Mouse (Mus musculus) heart, embryonic 16.5 days (tissue): ENCODE measurements around the gene Gpr89. TPM values are rescaled to one million over a fixed set of nuclear protein-coding genes. Genes with fewer than 3 reads are reported as not detected.

Source experiments
- ATAC-seq: fragments of 200-750 bp; cut with Nextera tagmentation; replicated peaks from 2 replicates; pipeline ENCODE4 v1.8.0; 2017; ENCODE audit warnings: moderate number of reproducible peaks; ENCODE audit not compliant: insufficient read depth, low FRiP score; ENCODE audit errors: extremely low read depth
- H3K27ac ChIP-seq: fragments of 300-500 bp; sonication (generic); 2 replicates; pipeline ENCODE4 v1.5.1; 2014; ENCODE audit warnings: mild to moderate bottlenecking, low read length, control low read depth, moderate library complexity
- H3K27me3 ChIP-seq: fragments of 300-500 bp; sonication (generic); 2 replicates; pipeline ENCODE4 v1.6.1; 2014; ENCODE audit warnings: low read length, mixed read lengths; ENCODE audit not compliant: control insufficient read depth, insufficient read depth
- H3K36me3 ChIP-seq: fragments of 300-500 bp; sonication (generic); 2 replicates; pipeline ENCODE4 v1.6.1; 2014; ENCODE audit not compliant: control insufficient read depth, insufficient read depth
- H3K4me1 ChIP-seq: fragments of 300-500 bp; sonication (generic); 2 replicates; pipeline ENCODE4 v1.6.1; 2014; ENCODE audit warnings: low read length, mixed read lengths; ENCODE audit not compliant: control insufficient read depth, insufficient read depth
- H3K4me2 ChIP-seq: fragments of 300-500 bp; sonication (generic); 2 replicates; pipeline ENCODE4 v1.6.1; 2014; ENCODE audit warnings: low read depth, mild to moderate bottlenecking, control low read depth, low read length
- H3K4me3 ChIP-seq: fragments of 300-500 bp; sonication (generic); 2 replicates; pipeline ENCODE4 v1.5.1; 2014; ENCODE audit warnings: mild to moderate bottlenecking, control low read depth, low read length
- H3K9ac ChIP-seq: fragments of 300-500 bp; sonication (generic); 2 replicates; pipeline ENCODE4 v1.6.1; 2014; ENCODE audit warnings: low read length, control low read depth
- H3K9me3 ChIP-seq: fragments of 300-500 bp; sonication (generic); replicated peaks from 2 replicates; pipeline ENCODE4 v1.6.1; 2016; ENCODE audit warnings: low read length; ENCODE audit not compliant: control insufficient read depth
- WGBS: fragments of 180-500 bp; shearing (Covaris S2); extraction: QIAGEN DNeasy Blood & Tissue Kit; methylation state at CpG from one replicate; pipeline ENCODE4 v1.1.7; 2014; 5-methylcytosine and 5-hydroxymethylcytosine counted together
- polyA plus RNA-seq: library from polyadenylated mRNA; unstranded; fragments of >200 nt; fragmentation: Nextera tagmentation; extraction: Ambion mirVana; gene quantifications from 2 replicates; pipeline ENCODE4 v1.2.1, GENCODE M21; 2015

The Gpr89 gene
- polyA plus RNA-seq, 1 experiment from 2014 or later: 28.4 TPM

- Histone ChIP-seq H3K36me3 (no peaks in the 10 kb centered on the region), H3K4me1 (no peaks in the 10 kb centered on the region), H3K4me2 (no peak overlapping the region), H3K9ac (no peak overlapping the region), H3K27ac (no peak overlapping the region), H3K27me3 (no peaks in the 10 kb centered on the region), H3K9me3 (no peaks in the 10 kb centered on the region), H3K4me3 (no peak overlapping the region)
- ATAC-seq: no peak
- WGBS: 73% methylated on average over 7 of the region's 7 CpGs
Measured at GRCm38 (mm10) chr3:96838996-96839645, 66.0 kb downstream of the Gpr89 start.

GRCm38 (mm10) chr3:96836414-96836813, 68.7 kb downstream of the Gpr89 start:
- no peak overlapping the region for H3K4me2 ChIP-seq
- WGBS: 31% methylated on average over 2 of the region's 2 CpGs
- no peak for ATAC-seq

GRCm38 (mm10) chr3:96834587-96835348, 70.4 kb downstream of the Gpr89 start:
- Histone ChIP-seq H3K36me3 (no peaks in the 10 kb centered on the region), H3K4me2 (no peak overlapping the region), H3K4me3 (no peak overlapping the region), H3K9ac (no peak overlapping the region), H3K9me3 (no peaks in the 10 kb centered on the region), H3K4me1 (no peaks in the 10 kb centered on the region), H3K27ac (no peak overlapping the region), H3K27me3 (0 out of 2 replicates have a peak, but pooled peaks cover 3% of the 10 kb centered on the region)
- 68% methylated on average over 7 of the region's 7 CpGs for WGBS
- ATAC-seq: no peak

More at GRCm38 (mm10) chr3:96836414-96836813, 68.7 kb downstream of the Gpr89 start:
- H3K4me1 ChIP-seq: no peaks in the 10 kb centered on the region
- no peaks in the 10 kb centered on the region for H3K36me3 ChIP-seq
- H3K4me3 ChIP-seq: no peak overlapping the region
- H3K27me3 ChIP-seq: 0 out of 2 replicates have a peak, but pooled peaks cover 1% of the 10 kb centered on the region
- no peaks in the 10 kb centered on the region for H3K9me3 ChIP-seq
- H3K9ac ChIP-seq: no peak overlapping the region
- H3K27ac ChIP-seq: no peak overlapping the region

GRCm38 (mm10) chr3:96832930-96833329, 72.2 kb downstream of the Gpr89 start:
- WGBS: 46% methylated on average over 5 of the region's 5 CpGs
- H3K9ac ChIP-seq: no peak overlapping the region
- no peak for ATAC-seq
- H3K27me3 ChIP-seq: 0 out of 2 replicates have a peak, but pooled peaks cover 3% of the 10 kb centered on the region
- H3K27ac ChIP-seq: no peak overlapping the region
- H3K4me3 ChIP-seq: no peak overlapping the region
- no peaks in the 10 kb centered on the region for H3K4me1 ChIP-seq
- no peaks in the 10 kb centered on the region for H3K9me3 ChIP-seq
- no peak overlapping the region for H3K4me2 ChIP-seq
- H3K36me3 ChIP-seq: no peaks in the 10 kb centered on the region

GRCm38 (mm10) chr3:96829856-96830255, 75.3 kb downstream of the Gpr89 start:
- WGBS: 82% methylated on average over 10 of the region's 10 CpGs
- no peak overlapping the region for H3K4me2 ChIP-seq
- no peak for ATAC-seq
- no peak overlapping the region for H3K27ac ChIP-seq
- H3K9ac ChIP-seq: no peak overlapping the region
- 0 out of 2 replicates have a peak, but pooled peaks cover 3% of the 10 kb centered on the region for H3K27me3 ChIP-seq
- H3K36me3 ChIP-seq: no peaks in the 10 kb centered on the region
- H3K4me1 ChIP-seq: no peaks in the 10 kb centered on the region
- no peak overlapping the region for H3K4me3 ChIP-seq
- no peaks in the 10 kb centered on the region for H3K9me3 ChIP-seq

GRCm38 (mm10) chr3:96828984-96829383, 76.2 kb downstream of the Gpr89 start, which contains the start of the genes Pdzk1 and Cd160:
Gene Pdzk1, plus strand, starts transcription at chr3:96829284.
Gene Cd160, minus strand, starts transcription at chr3:96829351.
- Histone ChIP-seq H3K9ac (no peak within 1 kb of the TSS), H3K4me1 (no peaks in the 10 kb centered on the region), H3K27ac (no peak within 1 kb of the TSS), H3K4me3 (no peak within 1 kb of the TSS), H3K4me2 (no peak within 1 kb of the TSS), H3K36me3 (no peaks in the 10 kb centered on the region), H3K27me3 (0 out of 2 replicates have a peak, but pooled peaks cover 3% of the 10 kb centered on the region), H3K9me3 (no peaks in the 10 kb centered on the region)
- WGBS: 84% methylated on average over 1 of the region's 1 CpGs
- no peak for ATAC-seq

GRCm38 (mm10) chr3:96828308-96828864, 76.8 kb downstream of the Gpr89 start:
- H3K36me3 ChIP-seq: no peaks in the 10 kb centered on the region
- H3K9ac ChIP-seq: no peak overlapping the region
- ATAC-seq: no peak
- no peak overlapping the region for H3K27ac ChIP-seq
- no peaks in the 10 kb centered on the region for H3K4me1 ChIP-seq
- H3K27me3 ChIP-seq: 0 out of 2 replicates have a peak, but pooled peaks cover 3% of the 10 kb centered on the region
- no peak overlapping the region for H3K4me2 ChIP-seq
- H3K4me3 ChIP-seq: no peak overlapping the region
- H3K9me3 ChIP-seq: no peaks in the 10 kb centered on the region
- 34% methylated on average over 15 of the region's 15 CpGs for WGBS

GRCm38 (mm10) chr3:96825261-96825660, 79.9 kb downstream of the Gpr89 start:
- Histone ChIP-seq H3K36me3 (no peaks in the 10 kb centered on the region), H3K4me1 (no peaks in the 10 kb centered on the region), H3K4me2 (no peak overlapping the region), H3K9me3 (no peaks in the 10 kb centered on the region), H3K27ac (no peak overlapping the region), H3K4me3 (no peak overlapping the region), H3K9ac (no peak overlapping the region), H3K27me3 (no peaks in the 10 kb centered on the region)
- whole genome bisulfite sequencing: 49% methylated on average over 11 of the region's 11 CpGs
- ATAC-seq: no peak

GRCm38 (mm10) chr3:96824614-96825013, 80.5 kb downstream of the Gpr89 start:
- no peaks in the 10 kb centered on the region for H3K36me3 ChIP-seq
- ATAC-seq: no peak
- no peak overlapping the region for H3K4me3 ChIP-seq
- no peak overlapping the region for H3K4me2 ChIP-seq
- no peak overlapping the region for H3K27ac ChIP-seq
- H3K4me1 ChIP-seq: no peaks in the 10 kb centered on the region
- no peaks in the 10 kb centered on the region for H3K27me3 ChIP-seq
- no peaks in the 10 kb centered on the region for H3K9me3 ChIP-seq
- no peak overlapping the region for H3K9ac ChIP-seq
- 82% methylated on average over 12 of the region's 12 CpGs for WGBS
